Mouse (Mus musculus) spleen, postnatal 36 days (tissue): ENCODE results near the gene Olfr1338.
"Not testable (repeated sequence)": the region's sequence is repeated elsewhere in the genome, so short reads cannot be mapped to it uniquely, and the experiment has no call there.

Experiments
- DNase-seq, 2 experiments: peaks; one replicate each; pipeline ENCODE4 v3.0.0; 2022; ENCODE audit warnings: low spot score in 2 of 2, mixed read lengths in 1 of 2

Gene Olfr1338

GRCm38 (mm10) chr4:118758637-118759036, at the start of gene Olfr1338:
Gene Olfr1338 (minus strand): TSS chr4:118758737.
- no peak for DNase-seq

- not testable (repeated sequence) for DNase-seq
These were observed 34.3 kb upstream of the Olfr1338 start for GRCm38 (mm10) chr4:118792796-118793195.

- DNase-seq: no peak
These were observed 23.9 kb upstream of the Olfr1338 start, which contains the start of gene Olfr1337 for GRCm38 (mm10) chr4:118782486-118782885. Gene Olfr1337 (minus strand): TSS chr4:118782586.

- DNase-seq: no peak
These were observed 16.7 kb downstream of the Olfr1338 start for GRCm38 (mm10) chr4:118741881-118742280.

GRCm38 (mm10) chr4:118740988-118741698, 17.4 kb downstream of the Olfr1338 start:
- no peak for DNase-seq

GRCm38 (mm10) chr4:118739574-118739973, 19.0 kb downstream of the Olfr1338 start:
- no peak for DNase-seq

- no peak for DNase-seq
These were observed 26.7 kb downstream of the Olfr1338 start, which contains the start of gene Olfr1339 for GRCm38 (mm10) chr4:118731875-118732274. Gene Olfr1339 (plus strand): TSS chr4:118732175.

- DNase-seq: no peak
These were observed 36.6 kb downstream of the Olfr1338 start for GRCm38 (mm10) chr4:118721742-118722483.

GRCm38 (mm10) chr4:118719838-118720237, 38.7 kb downstream of the Olfr1338 start, which contains the start of gene Olfr1340:
Gene Olfr1340 (plus strand): TSS chr4:118720138.
- no peak for DNase-seq

- no peak for DNase-seq
These were observed 46.9 kb downstream of the Olfr1338 start for GRCm38 (mm10) chr4:118711656-118712055.

GRCm38 (mm10) chr4:118708086-118708485, 50.5 kb downstream of the Olfr1338 start:
- DNase-seq: no peak

GRCm38 (mm10) chr4:118703223-118703622, 55.3 kb downstream of the Olfr1338 start, which contains the start of gene Olfr1341:
Gene Olfr1341 (plus strand): TSS chr4:118703523.
- no peak for DNase-seq
